9 mouse cellular contexts compared by ENCODE assay signal in the genomic region with DNA sequence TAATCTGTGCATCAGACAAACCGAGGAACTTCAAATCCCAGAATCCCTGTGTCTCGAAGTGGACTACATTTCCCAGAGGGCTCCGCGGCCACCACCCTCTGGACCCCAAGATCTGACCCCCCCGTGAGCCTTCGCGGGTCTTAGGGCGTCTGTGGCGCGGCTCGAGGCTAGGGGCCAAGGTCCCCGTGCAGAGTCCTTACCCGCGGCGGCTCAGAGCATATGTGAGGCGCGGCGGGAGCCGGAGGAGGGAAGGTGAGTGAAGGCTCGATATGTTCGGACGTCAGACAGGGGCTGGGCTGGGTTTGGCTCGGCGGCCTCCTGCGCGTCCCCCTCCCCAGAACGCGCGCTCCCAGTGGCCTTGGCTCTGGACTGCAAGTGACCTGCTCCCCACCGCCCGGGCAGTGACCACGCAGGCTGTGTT. TPM values are rescaled to one million over a fixed set of nuclear protein-coding genes. Genes with fewer than 3 reads are reported as not detected.
DNase-seq lines count a peak whose midpoint lies in the region; ATAC-seq and TF ChIP-seq lines count a peak whose summit lies in the region.
"Had no signal": no experiment of that assay in that cellular context is flagged by ENCODE, and none has a peak within 500 bp of the region (broad histone marks: within the 10 kb centered on the region; RNA-seq: fewer than 3 reads in every experiment).

A gene (plus strand): TSS at position 107 of the 421 bp plus-strand sequence.

- peaks cover 4% of the 10 kb centered on the region for H3K36me3 ChIP-seq in hindbrain, embryonic 15.5 days

- H3K27ac ChIP-seq in gastrocnemius, adult 2 months: peak within 1 kb of the TSS; percentile 86
- peak within 1 kb of the TSS; percentile 80 for H3K27ac ChIP-seq in hindbrain, embryonic 15.5 days (replicated peaks)

- DNase-seq in adrenal gland, adult 8-10 months: peak; percentile 60
- DNase-seq in cerebellum, postnatal 4 days (ENCODE audit: low spot score in 2 of 2): peak; percentile 45 to 68
- peak; percentile 84 for DNase-seq in gastrocnemius, adult 2 months
- DNase-seq in layer of hippocampus, postnatal 36 days: peak; percentile 73
- DNase-seq in lung, postnatal 10 days: peak; percentile 81
- DNase-seq in right cerebral cortex, adult 2 months (ENCODE audit: low spot score in 2 of 2): peak; percentile 79 to 80
- DNase-seq in thymus, postnatal 0 days (ENCODE audit: low spot score): no peak

- peak; percentile 96 for ATAC-seq in hindbrain, embryonic 15.5 days (ENCODE audit: low FRiP score, low read depth)

- H3K4me1 ChIP-seq in hindbrain, embryonic 15.5 days (replicated peaks): peaks cover 17% of the 10 kb centered on the region

- no peaks in the 10 kb centered on the region for H3K27me3 ChIP-seq in hindbrain, embryonic 15.5 days

- peak within 1 kb of the TSS; percentile 66 for H3K4me2 ChIP-seq in hindbrain, embryonic 15.5 days

- no peaks in the 10 kb centered on the region for H3K9me3 ChIP-seq in hindbrain, embryonic 15.5 days

- whole genome bisulfite sequencing in hindbrain, embryonic 15.5 days: under 1% methylated on average over 32 of the region's 32 CpGs

- intact Hi-C loops in gastrocnemius, adult 2 months (cut with DNase I): loop anchor here (1.0 to 5.0 kb wide), 2 partner anchors 128 to 232 kb away; a partner anchor contains a TSS

- TF ChIP-seq CTCF in gastrocnemius, adult 2 months (IDR thresholded peaks at IDR 0.05): peak; percentile 5; the same call in 1 of the 2 replicates

- H3K9ac ChIP-seq in hindbrain, embryonic 15.5 days: peak within 1 kb of the TSS; percentile 81

- H3K4me3 ChIP-seq in gastrocnemius, adult 2 months: peak within 1 kb of the TSS; percentile 91
- peak within 1 kb of the TSS; percentile 84 for H3K4me3 ChIP-seq in hindbrain, embryonic 15.5 days

RNA-seq across cellular contexts. Expression of the gene that starts here (rescaled TPM):
- 10 to 100 TPM in 2 of 4 experiments, 1 to 10 TPM in 2; 5.7 to 12.4 (median 9.7) TPM for total RNA-seq in adrenal gland, adult 8-10 months (2022)
- 1 to 10 TPM; 4.2 to 4.5 TPM for total RNA-seq in gastrocnemius, adult 2 months (2021)
- polyA plus RNA-seq in hindbrain, embryonic 15.5 days (2015; fragmentation: Nextera tagmentation; extraction: Ambion mirVana): 11.5 and 11.9 TPM in 2 replicates
- total RNA-seq in layer of hippocampus, postnatal 36 days (2021): 1 to 10 TPM; 8.2 to 8.5 TPM
- polyA plus RNA-seq in thymus, postnatal 0 days (2015; fragmentation: Nextera tagmentation; extraction: Ambion mirVana): 0.74 and 0.75 TPM in 2 replicates
- total RNA-seq: neutrophil, adult 5-6 weeks had no signal
